Mouse (Mus musculus): ENCODE results near the gene Gm2696. TPM values are rescaled to one million over a fixed set of nuclear protein-coding genes. Genes with fewer than 3 reads are reported as not detected.

Gm2696 gene
- polyA plus RNA-seq, 1 experiment, result not detected

- no peaks in the 10 kb centered on the region for H3K36me3 ChIP-seq (ENCODE audit: control insufficient read depth, insufficient read depth, low read length)
- TF ChIP-seq POLR2A (IDR thresholded peaks at IDR 0.05; ENCODE audit: low read depth, low read length) (no peak), CTCF (IDR thresholded peaks at IDR 0.05; ENCODE audit: extremely low read depth, insufficient read length, insufficient replicate concordance, low read depth, low read length) (no peak)
- H3K4me3 ChIP-seq (ENCODE audit: low read depth, low read length), result no peak overlapping the region
- H3K27ac ChIP-seq (ENCODE audit: insufficient read depth, low read depth, low read length), result no peak overlapping the region
- no peaks in the 10 kb centered on the region for H3K27me3 ChIP-seq (ENCODE audit: control insufficient read depth, insufficient read depth, low read length)
- peaks cover under 1% of the 10 kb centered on the region for H3K4me1 ChIP-seq (ENCODE audit: control insufficient read depth, insufficient read depth, insufficient read length, low read length)
- WGBS, result 85% methylated on average over 7 of the region's 7 CpGs
Measured at GRCm38 (mm10) chr10:77869651-77870050, 55.2 kb downstream of the Gm2696 start.

GRCm38 (mm10) chr10:77878985-77879384 is 64.5 kb downstream of the Gm2696 start:
- no peak overlapping the region for H3K27ac ChIP-seq (ENCODE audit: insufficient read depth, low read depth, low read length)
- no peak overlapping the region for H3K4me3 ChIP-seq (ENCODE audit: low read depth, low read length)
- H3K27me3 ChIP-seq (ENCODE audit: control insufficient read depth, insufficient read depth, low read length), result no peaks in the 10 kb centered on the region
- H3K36me3 ChIP-seq (ENCODE audit: control insufficient read depth, insufficient read depth, low read length), result no peaks in the 10 kb centered on the region
- H3K4me1 ChIP-seq (ENCODE audit: control insufficient read depth, insufficient read depth, insufficient read length, low read length), result no peaks in the 10 kb centered on the region
- TF ChIP-seq CTCF (IDR thresholded peaks at IDR 0.05; ENCODE audit: extremely low read depth, insufficient read length, insufficient replicate concordance, low read depth, low read length) (peak; percentile 25; the same call in 1 of the 2 replicates), POLR2A (IDR thresholded peaks at IDR 0.05; ENCODE audit: low read depth, low read length) (no peak)
- 63% methylated on average over 6 of the region's 6 CpGs for WGBS

GRCm38 (mm10) chr10:77880305-77880704 is 65.8 kb downstream of the Gm2696 start:
- no peaks in the 10 kb centered on the region for H3K36me3 ChIP-seq (ENCODE audit: control insufficient read depth, insufficient read depth, low read length)
- 55% methylated on average over 3 of the region's 3 CpGs for WGBS
- no peaks in the 10 kb centered on the region for H3K27me3 ChIP-seq (ENCODE audit: control insufficient read depth, insufficient read depth, low read length)
- no peaks in the 10 kb centered on the region for H3K4me1 ChIP-seq (ENCODE audit: control insufficient read depth, insufficient read depth, insufficient read length, low read length)
- no peak overlapping the region for H3K4me3 ChIP-seq (ENCODE audit: low read depth, low read length)
- no peak overlapping the region for H3K27ac ChIP-seq (ENCODE audit: insufficient read depth, low read depth, low read length)
- TF ChIP-seq CTCF (IDR thresholded peaks at IDR 0.05; ENCODE audit: extremely low read depth, insufficient read length, insufficient replicate concordance, low read depth, low read length) (no peak), POLR2A (IDR thresholded peaks at IDR 0.05; ENCODE audit: low read depth, low read length) (no peak)

- H3K4me1 ChIP-seq (ENCODE audit: control insufficient read depth, insufficient read depth, insufficient read length, low read length), result no peaks in the 10 kb centered on the region
- no peaks in the 10 kb centered on the region for H3K36me3 ChIP-seq (ENCODE audit: control insufficient read depth, insufficient read depth, low read length)
- no peaks in the 10 kb centered on the region for H3K27me3 ChIP-seq (ENCODE audit: control insufficient read depth, insufficient read depth, low read length)
- WGBS, result 83% methylated on average over 5 of the region's 5 CpGs
- no peak overlapping the region for H3K27ac ChIP-seq (ENCODE audit: insufficient read depth, low read depth, low read length)
- TF ChIP-seq CTCF (IDR thresholded peaks at IDR 0.05; ENCODE audit: extremely low read depth, insufficient read length, insufficient replicate concordance, low read depth, low read length), result no peak
- no peak for TF ChIP-seq POLR2A (IDR thresholded peaks at IDR 0.05; ENCODE audit: low read depth, low read length)
- H3K4me3 ChIP-seq (ENCODE audit: low read depth, low read length), result no peak overlapping the region
Measured at GRCm38 (mm10) chr10:77882553-77882952, 68.1 kb downstream of the Gm2696 start.

Other genes with a start within 250 kb of the Gm2696 start
- gene Pttg1ip, start 233.0 kb upstream of the Gm2696 start, polyA plus RNA-seq (2012; rRNA removed), result 82.9 and 176 TPM in 2 replicates
- 129 and 254 TPM in 2 replicates for gene Sumo3, start 208.6 kb upstream of the Gm2696 start, polyA plus RNA-seq (2012; rRNA removed)
- gene Gm49325, start 208.5 kb upstream of the Gm2696 start, polyA plus RNA-seq (2012; rRNA removed), result not detected in 2 replicates
- gene Ube2g2, start 192.4 kb upstream of the Gm2696 start, polyA plus RNA-seq (2012; rRNA removed), result 16.5 and 20.9 TPM in 2 replicates
- gene Tspear, start 128.1 kb upstream of the Gm2696 start, polyA plus RNA-seq (2012; rRNA removed), result 0.11 and 0.33 TPM in 2 replicates
- gene Gm19402, start 123.9 kb upstream of the Gm2696 start, polyA plus RNA-seq (2012; rRNA removed), result not detected in 2 replicates
- not detected in 2 replicates for gene Gm9508, start 117.4 kb upstream of the Gm2696 start, polyA plus RNA-seq (2012; rRNA removed)
- gene Gm10272, start 108.1 kb upstream of the Gm2696 start, polyA plus RNA-seq (2012; rRNA removed), result not detected in 2 replicates
- gene Gm10024, start 103.2 kb upstream of the Gm2696 start, polyA plus RNA-seq (2012; rRNA removed), result not detected in 2 replicates
- gene Gm10142, start 98.9 kb upstream of the Gm2696 start, polyA plus RNA-seq (2012; rRNA removed), result 0.85 TPM in 1 of 2 replicates, not detected in the other
- not detected in 2 replicates for gene Krtap12-1, start 94.1 kb upstream of the Gm2696 start, polyA plus RNA-seq (2012; rRNA removed)
- gene Gm10100, start 88.2 kb upstream of the Gm2696 start, polyA plus RNA-seq (2012; rRNA removed), result not detected in 2 replicates
- not detected in 2 replicates for gene Gm18596, start 72.0 kb upstream of the Gm2696 start, polyA plus RNA-seq (2012; rRNA removed)
- not detected in 2 replicates for gene Gm9736, start 63.3 kb upstream of the Gm2696 start, polyA plus RNA-seq (2012; rRNA removed)
- gene Gm3233, start 55.0 kb upstream of the Gm2696 start, polyA plus RNA-seq (2012; rRNA removed), result not detected in 2 replicates
- gene Gm3238, start 43.4 kb upstream of the Gm2696 start, polyA plus RNA-seq (2012; rRNA removed), result not detected in 2 replicates
- not detected in 2 replicates for gene Gm7138, start 37.7 kb upstream of the Gm2696 start, polyA plus RNA-seq (2012; rRNA removed)
- not detected in 2 replicates for gene Gm3250, start 32.1 kb upstream of the Gm2696 start, polyA plus RNA-seq (2012; rRNA removed)
- not detected in 2 replicates for gene Gm7137, start 26.5 kb upstream of the Gm2696 start, polyA plus RNA-seq (2012; rRNA removed)
- gene Gm9639, start 19.6 kb upstream of the Gm2696 start, polyA plus RNA-seq (2012; rRNA removed), result not detected in 2 replicates
- not detected in 2 replicates for gene Gm19668, start 15.5 kb upstream of the Gm2696 start, polyA plus RNA-seq (2012; rRNA removed)
- not detected in 2 replicates for gene Gm9507, start 2.8 kb upstream of the Gm2696 start, polyA plus RNA-seq (2012; rRNA removed)
- not detected in 2 replicates for gene Krtap10-4, start 12.4 kb downstream of the Gm2696 start, polyA plus RNA-seq (2012; rRNA removed)
- gene Krtap10-10, start 21.3 kb downstream of the Gm2696 start, polyA plus RNA-seq (2012; rRNA removed), result 0.09 TPM in 1 of 2 replicates, not detected in the other
- not detected in 2 replicates for gene Gm36176, start 32.1 kb downstream of the Gm2696 start, polyA plus RNA-seq (2012; rRNA removed)
- not detected in 2 replicates for gene Gm10318, start 38.2 kb downstream of the Gm2696 start, polyA plus RNA-seq (2012; rRNA removed)
- not detected in 2 replicates for gene Gm3285, start 47.3 kb downstream of the Gm2696 start, polyA plus RNA-seq (2012; rRNA removed)
- gene Lrrc3, start 87.9 kb downstream of the Gm2696 start, polyA plus RNA-seq (2012; rRNA removed), result 4.0 and 5.3 TPM in 2 replicates
- 1.8 and 3.4 TPM in 2 replicates for gene Trpm2, start 155.9 kb downstream of the Gm2696 start, polyA plus RNA-seq (2012; rRNA removed)
- gene 1810043G02Rik, start 163.8 kb downstream of the Gm2696 start, polyA plus RNA-seq (2012; rRNA removed), result 11.0 and 14.6 TPM in 2 replicates
- gene Pfkl, start 195.4 kb downstream of the Gm2696 start, polyA plus RNA-seq (2012; rRNA removed), result 31.2 and 39.0 TPM in 2 replicates
- gene Dnmt3l, start 227.3 kb downstream of the Gm2696 start, polyA plus RNA-seq (2012; rRNA removed), result 0.86 and 1.1 TPM in 2 replicates
- 0.27 and 0.34 TPM in 2 replicates for gene Aire, start 228.9 kb downstream of the Gm2696 start, polyA plus RNA-seq (2012; rRNA removed)

All from small intestine, adult 2 months (tissue).